Mouse (Mus musculus) urinary bladder, postnatal 10 days (tissue): ENCODE results near the gene Wbp4.
"Not testable (repeated sequence)": the region's sequence is repeated elsewhere in the genome, so short reads cannot be mapped to it uniquely, and the experiment has no call there.

Experiments used
- DNase-seq: peaks from one replicate; pipeline ENCODE4 v3.0.0; 2022; ENCODE audit warnings: low spot score

Gene Wbp4

DNA sequence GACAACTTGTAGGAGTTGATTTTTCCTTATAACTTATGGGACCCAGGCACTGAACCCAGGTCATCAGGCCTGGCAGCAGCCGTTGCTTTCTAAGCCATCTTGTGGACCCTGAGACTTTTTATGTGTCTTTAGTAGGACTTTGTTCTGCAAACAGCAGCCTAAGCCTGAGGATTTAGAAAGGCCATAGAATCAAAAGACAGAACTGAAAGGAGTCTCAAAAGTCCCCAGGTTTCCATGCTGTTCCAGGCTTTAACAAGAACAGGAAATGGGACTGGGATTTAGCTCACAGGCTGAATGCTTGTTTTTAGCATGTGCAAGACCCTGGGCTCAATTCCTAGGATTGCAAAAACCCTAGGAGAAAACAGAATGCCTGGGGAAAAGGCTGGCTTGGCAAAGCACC is 26.5 kb upstream of the Wbp4 start:
- DNase-seq, result no peak

DNA sequence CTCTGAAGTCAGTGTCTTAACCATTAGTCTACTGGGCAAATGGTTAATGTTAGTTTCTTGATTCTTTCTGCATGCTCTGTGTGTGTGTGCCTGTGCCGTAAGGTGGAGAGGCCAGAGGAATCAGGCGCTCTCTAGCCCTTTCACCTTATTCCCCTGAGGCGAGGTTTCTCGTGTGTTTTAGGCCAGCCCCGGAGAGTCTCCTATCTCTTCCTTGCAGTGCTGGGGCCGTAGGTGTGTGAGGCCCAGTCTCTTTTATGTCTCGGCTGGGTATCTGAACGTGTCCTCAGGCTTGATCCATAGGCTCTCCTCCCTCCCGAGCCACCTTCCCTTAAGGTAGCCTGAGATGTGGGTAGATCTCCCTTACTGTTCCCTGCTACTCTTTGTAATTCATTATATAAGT is 24.9 kb upstream of the Wbp4 start:
- DNase-seq, result no peak

DNA sequence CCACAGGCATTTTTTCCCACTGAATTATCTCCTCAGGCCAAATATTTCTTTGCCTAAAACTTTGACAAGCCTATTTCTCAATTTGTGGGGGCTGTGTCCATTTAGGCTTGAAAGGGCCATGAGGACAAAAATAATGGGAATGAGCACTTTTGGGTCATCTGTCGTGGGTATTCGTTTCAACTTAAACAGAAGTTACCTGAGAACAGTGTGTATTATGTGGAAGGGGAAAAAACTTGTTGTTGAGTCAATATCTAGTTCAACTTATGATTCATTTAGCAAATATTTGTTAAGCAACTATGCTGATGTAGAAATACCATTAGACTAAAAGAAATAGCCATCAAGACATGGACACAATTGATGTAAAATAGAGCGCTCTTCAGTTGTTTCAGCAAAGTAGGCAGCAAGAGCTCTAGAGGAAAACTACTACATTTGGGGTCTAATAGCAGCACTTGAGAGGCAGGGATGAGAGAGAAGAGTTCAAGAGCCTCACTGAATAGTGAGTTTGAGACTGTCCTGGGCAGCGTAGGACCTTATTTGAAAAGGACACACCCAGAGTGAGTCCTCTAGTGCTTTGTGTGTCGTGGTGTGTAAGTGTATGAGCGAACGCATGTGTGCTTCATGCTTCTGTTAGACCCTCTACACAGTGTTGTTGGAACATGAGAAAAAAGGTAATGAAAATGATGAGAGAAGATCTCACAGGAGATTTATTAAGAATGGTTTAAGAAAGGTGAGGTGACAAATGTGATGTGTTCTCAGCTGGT is 23.1 kb upstream of the Wbp4 start:
- DNase-seq, result no peak

DNA sequence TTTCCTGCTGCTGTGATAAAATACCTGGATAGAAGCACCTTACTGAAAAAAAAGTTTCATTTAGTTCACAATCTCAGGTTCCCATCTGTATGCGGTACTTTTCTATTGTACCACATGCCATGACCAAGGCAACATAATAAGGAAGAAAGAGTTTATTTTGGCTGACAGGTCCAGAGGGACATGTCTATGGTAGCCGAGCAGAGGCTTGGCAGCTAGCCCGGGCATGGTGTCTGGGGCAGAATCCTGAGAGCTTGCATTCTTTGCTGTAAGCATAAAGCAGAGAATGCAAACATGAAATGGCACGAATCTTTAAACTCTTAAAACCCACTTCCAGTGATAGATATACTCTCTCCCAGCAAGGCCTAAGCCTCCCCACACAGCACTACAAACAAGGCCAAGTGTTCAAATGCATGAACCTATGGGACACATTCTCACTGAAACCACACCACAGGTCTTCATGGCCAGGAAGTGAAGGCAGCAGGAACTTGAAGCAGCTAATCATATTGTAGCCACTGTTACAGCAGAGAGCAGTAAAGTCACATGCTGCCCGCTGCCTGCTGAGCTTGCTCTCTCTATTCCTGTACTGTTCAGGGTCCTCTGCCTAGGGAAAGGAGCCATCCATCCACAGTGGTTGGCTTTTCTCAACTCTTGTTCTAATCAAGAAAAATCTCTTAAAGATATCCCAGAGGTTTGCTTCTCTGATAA is 22.2 kb upstream of the Wbp4 start:
- no peak for DNase-seq

DNA sequence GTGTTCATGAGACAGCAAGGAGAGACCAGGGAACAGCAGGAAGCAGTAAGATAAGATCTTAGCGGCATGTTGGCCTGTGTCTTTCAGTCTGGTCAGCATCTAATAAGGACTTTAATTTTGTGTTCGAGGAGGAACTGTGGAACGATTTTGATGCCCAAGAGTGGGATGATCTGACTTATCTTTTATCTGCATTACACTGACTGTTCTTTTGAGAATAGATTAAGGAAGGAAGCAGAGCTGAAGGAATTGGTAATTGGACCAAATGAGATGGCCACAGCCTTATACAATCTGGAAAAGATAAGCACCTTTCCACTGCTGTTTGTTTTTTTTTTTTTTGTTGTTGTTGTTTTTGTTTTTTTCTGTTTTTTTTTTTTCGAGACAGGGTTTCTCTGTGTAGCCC is 19.4 kb upstream of the Wbp4 start:
- DNase-seq, result no peak

DNA sequence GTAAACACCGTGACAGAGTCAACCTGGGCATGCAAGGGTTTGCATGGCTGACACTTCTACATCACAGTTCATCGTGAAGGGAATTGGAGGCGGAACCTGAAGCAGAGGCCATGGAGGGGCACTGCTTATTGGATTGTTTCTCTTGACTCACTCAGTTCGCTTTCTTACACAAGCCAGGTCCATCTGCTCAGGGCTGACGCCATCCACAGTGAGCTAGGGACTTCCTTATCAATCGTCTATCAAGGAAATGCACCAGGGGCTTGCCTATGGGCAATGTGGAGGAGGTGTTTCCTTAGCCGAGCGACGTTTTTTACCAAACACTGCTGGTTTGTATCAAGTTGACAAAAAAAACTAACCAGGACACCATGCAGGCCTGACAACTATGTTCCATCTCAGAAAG is 18.0 kb upstream of the Wbp4 start:
- DNase-seq, result no peak

DNA sequence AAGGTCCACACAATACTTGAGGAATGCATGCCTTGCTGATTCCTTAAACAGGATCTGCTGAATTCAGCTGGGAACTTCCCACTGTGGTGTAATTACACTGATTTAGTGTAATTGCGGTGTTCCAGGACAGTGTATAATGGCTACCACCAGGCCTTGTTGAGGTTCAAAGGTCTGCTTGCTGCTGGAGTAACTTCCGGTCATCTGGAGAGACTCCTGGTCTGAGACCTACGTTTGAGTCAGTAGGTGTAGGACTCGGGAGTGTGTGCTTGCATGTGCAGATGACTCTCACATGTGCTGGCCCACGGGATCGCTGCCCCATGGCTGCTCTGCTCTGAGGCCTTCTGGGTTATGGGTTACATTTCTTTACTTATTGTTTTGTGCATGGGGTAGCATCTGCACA is 13.0 kb upstream of the Wbp4 start:
- DNase-seq, result no peak

DNA sequence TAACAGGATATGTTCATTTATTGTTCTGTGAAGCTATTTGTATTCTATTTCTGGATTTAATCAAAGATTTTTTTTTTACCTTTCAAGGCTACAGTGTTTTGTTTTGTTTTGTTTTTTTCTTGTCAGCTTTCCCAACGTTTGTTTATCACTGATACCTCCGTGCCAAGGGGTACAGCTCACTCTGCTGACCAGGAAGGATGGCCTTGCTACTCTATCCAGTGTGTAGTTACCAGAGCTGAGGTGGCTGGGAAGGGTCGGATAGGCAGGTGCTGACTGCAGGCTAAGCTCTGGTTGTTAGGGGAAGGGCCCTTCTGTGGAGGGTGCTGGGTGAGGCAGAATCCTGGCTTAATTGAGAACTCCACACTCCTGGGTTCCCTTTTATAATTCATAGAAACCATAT is 8.9 kb upstream of the Wbp4 start:
- DNase-seq, result no peak

DNA sequence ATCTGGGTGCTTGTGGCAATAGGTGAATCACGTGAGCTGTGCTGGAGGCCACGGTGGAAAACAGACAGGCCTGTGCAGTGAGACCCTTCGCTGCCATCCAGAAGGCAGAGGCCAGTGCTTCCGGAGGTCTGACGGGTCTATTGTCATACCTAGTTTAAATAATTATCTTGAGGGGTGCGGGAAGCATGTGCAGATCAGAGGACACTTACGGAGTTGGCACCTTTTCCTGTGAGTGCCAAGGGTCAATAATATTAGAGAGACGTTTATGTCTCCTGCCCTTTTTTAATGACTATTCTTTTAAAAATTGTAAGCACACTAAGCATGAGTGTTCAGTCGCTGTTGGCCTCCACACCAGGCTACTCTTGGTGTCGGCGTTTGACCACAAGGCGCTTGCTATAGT is 7.8 kb upstream of the Wbp4 start:
- DNase-seq, result no peak

DNA sequence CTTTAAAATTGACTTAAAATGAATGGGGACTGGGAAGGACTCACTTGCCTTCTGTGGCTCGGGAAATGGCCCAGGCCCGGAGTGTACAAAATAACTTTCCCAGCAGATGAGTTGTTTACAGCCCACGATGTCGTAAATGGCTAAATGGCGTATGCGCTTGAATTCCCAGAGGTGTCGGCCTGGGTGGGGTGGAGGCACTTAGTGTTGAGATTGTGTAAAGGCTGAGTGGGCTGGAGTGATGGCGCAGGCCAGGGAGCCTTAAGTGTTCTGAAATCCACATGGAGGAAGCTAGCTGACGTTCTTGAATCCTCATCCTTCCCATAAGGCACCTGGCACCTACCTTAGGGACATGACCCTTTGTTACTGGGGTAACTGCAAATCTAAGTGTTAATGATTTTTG is 7.2 kb upstream of the Wbp4 start:
- no peak for DNase-seq

DNA sequence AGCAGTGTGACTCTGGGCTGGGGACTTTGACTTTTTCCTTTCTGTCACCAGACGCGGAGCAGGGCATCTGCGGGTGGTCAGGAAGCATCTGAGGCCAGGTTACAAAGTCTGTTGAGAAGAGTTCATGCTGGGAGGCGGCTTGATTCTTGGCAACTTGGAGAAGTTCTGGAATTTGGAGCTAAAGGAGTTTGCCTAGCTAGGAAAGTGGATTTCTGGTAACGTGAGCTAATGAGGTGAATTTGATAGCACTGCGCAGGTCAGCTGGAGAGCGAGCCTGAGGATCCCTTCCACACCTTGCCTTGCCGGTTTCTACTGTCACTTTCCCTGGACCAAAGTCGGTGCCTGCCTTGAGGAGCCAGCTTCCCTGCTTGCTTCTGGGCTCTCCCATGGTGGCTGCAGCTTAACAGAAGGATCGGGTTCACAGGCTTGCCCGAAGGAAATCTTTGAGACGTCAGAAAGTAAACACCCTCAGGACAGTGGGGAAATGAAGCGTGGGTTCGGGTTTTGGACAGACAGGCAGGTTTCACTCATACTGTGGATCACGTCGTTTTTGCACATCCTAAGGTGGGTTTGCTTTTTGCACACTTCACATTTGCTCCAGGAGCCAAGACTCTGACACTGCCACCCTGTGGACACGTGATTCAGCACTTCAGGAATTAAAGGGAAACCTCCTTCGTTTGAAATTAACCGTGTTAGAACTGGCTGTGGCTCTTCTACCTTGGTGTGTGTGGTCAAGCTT is 5.8 kb upstream of the Wbp4 start:
- DNase-seq, result no peak

DNA sequence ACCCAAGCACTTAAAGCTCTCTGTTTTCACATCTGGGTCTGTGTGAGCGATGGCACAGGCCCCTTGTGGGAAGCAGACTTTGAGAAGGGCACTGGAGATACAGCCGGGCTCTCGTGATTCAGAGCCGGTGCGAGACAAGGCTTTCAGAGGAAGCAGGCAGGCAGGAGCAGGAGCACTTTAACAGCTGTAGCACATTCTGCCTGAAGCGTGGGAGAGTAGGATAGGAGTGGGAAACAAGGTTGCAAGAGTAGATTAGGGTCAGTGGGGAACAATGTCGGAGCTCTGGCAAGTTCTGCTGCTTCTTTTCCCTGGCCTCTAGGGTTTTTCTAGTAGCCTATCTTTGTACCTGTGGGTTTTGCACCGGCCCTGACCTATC is 5.3 kb upstream of the Wbp4 start:
- DNase-seq, result no peak

DNA sequence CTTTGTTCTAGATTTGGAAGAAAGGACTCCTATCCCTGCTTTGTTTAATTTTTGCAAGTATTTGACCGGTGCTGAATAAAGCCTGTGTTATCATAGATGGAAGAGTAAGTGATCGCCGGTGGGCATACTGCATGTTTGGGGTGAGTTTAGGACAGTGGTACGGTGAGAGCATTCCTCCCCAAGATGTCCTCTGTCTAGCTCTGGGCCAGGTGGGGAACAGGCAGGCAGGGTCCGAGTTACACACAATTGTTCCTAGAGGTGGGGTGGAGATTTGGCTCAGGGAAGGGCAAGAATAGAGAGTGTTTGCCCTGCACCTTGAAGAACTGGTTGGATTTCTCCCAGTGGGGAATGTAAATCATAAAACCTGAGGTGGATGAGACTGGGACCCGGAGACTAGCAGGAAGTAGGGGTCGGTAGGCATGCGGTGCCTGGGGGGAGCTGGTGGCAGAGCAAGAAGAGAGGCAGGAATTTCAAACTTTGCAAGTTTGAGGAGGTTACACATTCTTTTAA is 2.3 kb upstream of the Wbp4 start:
- DNase-seq, result no peak

DNA sequence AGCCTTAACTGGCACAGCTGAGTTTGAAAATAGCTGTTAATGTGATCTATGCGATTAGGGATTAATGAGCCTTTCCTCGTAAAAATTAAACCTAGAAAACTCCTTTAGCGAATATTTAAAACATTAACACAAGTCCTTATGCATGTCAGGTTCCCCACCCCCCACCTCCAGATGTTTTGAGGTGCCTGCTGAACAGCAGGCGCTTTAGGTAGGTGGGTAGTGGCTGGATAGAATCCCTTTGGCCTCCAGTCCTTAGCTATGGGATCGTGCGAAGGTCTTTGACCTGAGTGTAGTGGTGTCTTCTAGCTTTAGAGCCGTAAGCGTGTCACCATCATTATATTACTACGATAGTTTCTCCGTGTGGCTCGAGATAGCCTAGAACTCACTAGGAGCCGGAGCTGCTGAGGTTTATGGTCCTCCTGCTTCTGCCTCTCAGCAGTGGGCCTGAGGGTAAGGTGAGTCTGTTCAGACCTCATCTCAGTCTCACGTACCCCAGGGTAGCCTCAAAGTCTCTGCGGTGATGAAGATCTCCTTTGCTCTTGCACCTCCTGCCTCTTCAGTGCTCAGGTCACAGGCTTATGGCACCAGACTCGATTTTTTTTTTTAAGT is 1.5 kb upstream of the Wbp4 start:
- no peak for DNase-seq

DNA sequence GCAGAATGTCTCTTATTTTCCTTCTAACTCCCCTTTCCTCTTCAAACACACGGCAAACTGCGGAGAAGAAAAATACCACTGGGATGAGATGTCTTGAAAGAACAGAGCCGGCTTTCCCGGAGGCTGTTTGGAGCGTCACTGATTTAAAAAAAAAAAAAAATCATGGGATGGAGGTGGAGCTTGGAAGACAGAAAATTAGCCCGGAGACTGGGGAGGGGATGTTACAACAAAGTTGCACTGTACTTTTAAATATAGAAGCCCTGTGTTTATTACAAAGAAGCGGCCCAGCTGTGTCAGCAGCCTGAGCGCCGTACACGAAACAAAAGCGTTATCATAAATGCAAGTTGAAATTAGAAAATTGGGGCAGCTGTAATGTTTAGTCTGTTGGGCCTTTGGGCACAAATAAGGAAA is 936 bp upstream of the Wbp4 start:
- no peak for DNase-seq

DNA sequence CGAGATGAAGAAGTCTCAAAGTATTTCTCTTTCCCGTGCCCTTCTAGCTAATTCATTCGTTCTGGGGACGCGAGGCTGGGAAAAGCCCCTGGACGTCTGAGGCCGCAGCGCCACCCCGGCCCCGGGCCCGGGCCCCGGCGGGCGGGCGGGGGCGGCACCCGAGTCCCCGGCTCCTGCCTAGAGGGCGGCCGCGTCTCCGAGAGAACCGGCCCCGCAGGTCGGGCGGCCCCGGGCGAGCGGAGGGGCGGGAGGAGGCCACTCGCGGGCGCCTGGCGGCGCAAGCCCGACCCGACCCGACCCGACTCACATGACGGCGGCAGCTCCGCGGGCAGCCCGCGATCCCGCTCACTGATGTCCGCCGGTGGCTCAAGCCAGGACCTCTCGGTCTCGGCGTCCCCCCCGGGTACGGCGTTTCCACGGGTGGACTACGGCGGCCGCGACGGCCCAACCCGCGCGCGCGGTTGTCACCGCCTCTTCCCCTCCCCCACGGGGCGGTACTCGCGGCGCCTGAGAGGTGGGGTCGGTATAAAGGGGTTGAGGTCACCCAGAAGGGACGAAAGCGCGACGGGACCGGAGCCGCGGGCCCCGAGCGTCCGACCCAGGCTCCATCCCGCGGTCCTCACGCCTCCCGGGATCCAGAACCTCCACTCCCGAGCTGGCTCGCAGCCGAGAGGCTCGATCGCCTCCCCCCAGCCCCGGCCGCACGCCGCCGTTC is 539 bp downstream of the Wbp4 start, which contains the start of gene Elf1:
TSS of gene Elf1 (plus strand) at position 571 of the 715 bp plus-strand sequence.
- peak; percentile 85 for DNase-seq

DNA sequence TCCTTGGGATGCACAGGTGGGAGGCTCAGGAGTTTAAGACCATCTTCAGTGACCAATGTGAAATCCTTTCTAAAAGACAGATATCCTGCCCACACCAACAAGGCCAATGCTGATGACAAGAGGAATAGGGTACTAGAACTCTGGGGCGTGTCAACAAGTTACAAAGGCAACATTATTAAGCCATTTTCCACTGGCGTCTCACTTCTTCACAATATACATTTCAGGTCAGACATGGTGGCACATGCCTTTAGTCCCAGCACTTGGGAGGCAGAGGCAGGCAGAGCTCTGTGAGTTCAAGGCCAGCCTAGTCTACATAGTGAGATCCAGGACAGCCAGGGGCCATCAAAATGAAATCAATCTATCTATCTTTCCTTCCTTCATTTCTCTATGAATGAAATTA is 7.9 kb downstream of the Wbp4 start:
- no peak for DNase-seq

DNA sequence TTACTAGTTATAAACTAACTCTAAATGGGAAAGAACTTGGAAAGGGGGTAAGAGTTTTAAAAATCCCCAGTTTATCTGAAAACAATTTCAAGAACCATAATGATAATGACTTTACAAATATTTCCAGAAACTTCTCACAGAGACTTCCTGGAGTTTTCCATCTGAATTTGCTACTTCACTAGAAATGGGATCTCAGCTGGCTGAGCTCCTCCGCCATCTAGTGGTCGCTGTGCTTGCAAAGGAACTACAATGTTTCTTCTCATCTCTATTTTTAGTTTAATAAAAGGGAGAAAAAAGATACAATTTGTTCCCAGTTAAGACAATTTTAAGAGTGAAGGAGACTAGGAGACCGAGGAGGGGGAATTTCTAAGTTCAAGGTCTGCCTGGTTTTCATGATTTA is 13.7 kb downstream of the Wbp4 start:
- no peak for DNase-seq

DNA sequence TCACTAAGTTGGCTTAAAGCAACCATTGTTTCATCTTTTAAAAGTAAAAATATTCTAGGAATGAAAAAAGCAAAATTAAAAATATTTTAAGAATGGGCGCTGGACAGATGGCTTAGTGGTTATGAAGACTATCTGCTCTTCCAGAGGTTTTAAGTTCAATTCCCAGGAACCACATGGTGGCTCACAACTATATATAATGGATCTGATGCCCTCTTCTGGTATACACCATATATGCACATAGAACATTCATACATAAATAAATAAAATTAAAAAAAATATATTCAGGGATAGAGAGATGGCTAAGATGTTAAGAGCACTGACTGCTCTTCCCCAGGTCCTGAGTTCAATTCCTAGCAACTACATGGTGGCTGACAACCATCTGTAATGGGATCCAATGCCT is 15.7 kb downstream of the Wbp4 start:
- no peak for DNase-seq

DNA sequence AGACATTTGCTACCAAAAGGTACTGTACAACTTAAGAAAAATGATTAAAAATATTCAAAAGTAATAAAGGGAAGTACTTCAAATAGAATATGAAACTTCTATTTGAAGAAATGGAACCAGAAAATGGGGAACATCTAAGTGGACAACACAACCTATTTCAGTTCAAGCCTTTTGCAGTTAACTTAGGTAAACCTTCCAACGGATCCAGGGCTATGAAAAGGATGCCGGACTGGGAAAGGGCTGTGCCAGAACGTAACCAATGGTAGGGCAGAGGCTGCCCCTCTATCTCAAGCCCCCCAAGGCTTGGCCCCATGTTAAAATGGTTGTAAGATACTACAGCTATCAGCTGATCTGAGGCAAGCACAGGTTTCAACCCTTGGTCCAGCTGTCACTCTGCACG is 20.3 kb downstream of the Wbp4 start:
- DNase-seq, result no peak

DNA sequence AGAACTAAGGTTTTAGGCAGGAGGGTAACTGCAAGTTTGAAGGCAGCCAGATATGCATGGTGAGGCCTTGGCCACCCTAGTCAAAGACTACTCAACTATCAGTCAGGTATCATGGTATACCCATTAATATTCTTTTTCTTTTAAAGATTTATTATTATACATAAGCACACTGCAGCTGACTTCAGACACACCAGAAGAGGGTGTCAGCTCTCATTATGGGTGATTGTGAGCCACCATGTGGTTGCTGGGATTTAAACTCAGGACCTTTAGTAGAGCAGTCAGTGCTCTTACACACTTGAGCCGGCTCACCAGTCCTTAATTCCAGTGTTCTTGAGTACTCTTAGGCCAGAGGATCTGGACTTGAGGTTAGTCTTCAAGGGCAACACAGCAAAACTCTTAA is 20.9 kb downstream of the Wbp4 start:
- DNase-seq, result no peak

DNA sequence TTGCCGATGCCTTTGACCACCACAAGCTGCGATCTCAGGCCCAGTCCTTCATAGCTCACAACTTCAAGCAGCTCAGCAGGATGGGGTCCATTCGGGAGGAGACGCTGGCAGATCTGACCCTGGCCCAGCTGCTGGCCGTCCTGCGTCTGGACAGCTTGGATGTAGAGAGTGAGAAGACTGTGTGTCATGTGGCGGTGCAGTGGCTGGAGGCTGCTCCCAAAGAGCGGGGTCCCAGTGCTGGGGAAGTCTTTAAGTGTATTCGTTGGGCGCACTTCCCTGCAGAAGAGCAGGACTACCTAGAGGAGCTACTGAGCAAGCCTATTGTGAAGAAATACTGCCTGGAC is 28.8 kb downstream of the Wbp4 start:
- DNase-seq, result not testable (repeated sequence)
